Mouse (Mus musculus): Measurements from ENCODE around the gene Sec14l3.

GRCm38 (mm10) chr11:4104989-4105388, 40.3 kb downstream of the Sec14l3 start:
- TF ChIP-seq POLR2A (IDR thresholded peaks at IDR 0.05; ENCODE audit: borderline replicate concordance, control insufficient read depth, low read depth, low read length) (no peak), CTCF (IDR thresholded peaks at IDR 0.05; ENCODE audit: control insufficient read depth, insufficient read depth, low read length) (no peak)
